Mouse (Mus musculus): ENCODE data around the gene Igf2r. TPM values are rescaled to one million over a fixed set of nuclear protein-coding genes. Genes with fewer than 3 reads are reported as not detected.

The Igf2r gene
- 10 to 100 TPM; 33.2 to 35.2 TPM for total RNA-seq (2021)

DNA sequence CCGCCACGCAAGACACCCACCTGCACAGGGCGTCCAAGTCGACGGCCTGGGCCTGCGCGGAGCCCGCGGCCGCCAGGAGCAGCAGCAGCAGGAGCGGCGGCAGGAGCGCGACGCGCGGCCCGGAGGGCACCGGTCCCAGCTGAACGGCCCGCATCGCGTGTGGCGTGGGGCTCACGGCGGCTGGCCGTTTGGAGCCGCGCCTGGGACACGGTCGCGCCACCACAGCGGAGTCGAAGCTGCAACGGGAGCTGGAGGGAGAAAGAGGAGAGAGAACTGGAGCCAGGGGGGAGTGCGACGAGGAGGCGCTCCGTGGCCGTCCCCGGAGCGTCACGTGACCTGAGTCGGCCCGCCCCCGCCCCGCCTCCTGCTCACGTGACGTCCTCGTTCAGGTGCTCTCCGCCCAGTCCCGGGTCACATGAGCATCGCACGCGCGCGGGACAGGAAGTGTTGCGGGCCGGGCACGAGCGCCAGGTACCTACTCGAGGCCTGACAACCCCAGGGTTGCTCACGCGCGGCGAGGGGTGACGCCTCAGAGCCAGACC, at the start of gene Igf2r:
TSS of gene Igf2r (minus strand) at position 285 of the 542 bp plus-strand sequence.
- intact Hi-C loops (cut with DNase I), result no loop called here
- DNase-seq, result peak; percentile 91

DNA sequence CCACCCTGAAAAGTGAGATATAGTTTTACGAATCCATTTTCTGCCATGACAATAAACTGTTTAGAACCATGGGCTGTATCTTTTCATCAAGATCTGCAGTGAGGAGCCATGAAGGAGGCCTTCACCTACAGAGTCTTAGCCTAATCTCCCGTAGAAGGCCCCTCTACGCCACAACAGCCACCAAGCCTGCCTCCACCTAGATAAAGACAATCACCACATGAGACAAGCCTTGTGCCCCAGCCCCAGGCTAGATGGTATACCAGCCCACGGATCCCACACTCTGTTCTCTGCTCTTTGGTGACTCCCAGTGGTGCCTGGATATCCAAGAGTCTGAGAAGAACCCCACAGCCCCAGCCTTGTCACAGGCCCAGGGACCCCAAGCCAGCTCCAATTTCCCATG, 46.4 kb upstream of the Igf2r start:
- no peak for DNase-seq
- intact Hi-C loops (cut with DNase I), result no loop called here

DNA sequence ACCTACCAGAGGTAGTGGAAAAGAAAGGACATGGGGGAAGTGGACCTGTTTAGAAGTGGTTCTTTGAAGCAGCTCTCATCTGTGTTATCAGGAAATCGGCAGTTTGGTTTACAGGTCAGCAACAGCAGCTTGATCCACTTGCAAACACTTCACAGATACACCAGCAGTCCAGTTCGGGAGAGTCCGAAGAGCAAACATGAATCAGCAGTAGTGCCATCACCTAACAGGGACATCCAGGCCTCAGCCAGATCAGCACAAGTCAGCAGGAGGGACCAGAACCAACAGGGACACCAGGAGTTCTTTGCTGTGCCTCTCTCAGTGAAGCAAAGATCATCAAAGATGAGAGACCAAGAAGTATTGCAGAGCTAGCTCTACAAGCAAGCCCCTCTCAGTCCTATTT, 45.0 kb upstream of the Igf2r start:
- intact Hi-C loops (cut with DNase I), result no loop called here
- no peak for DNase-seq

DNA sequence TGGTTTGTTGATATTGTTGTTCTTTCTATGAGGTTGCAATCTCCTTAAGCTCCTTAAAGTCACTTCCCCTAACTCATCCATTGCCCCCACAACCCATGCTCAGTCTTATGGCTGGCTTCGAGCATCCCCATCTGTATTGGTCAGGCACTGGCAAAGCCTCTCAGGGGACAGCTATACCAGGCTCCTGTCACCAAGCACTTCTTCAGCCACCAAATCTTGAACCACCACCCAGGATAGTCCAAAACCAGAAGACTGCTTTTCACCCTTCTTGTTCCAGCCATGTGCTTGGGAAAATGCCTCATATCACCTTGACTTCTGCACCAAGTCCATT, 41.5 kb upstream of the Igf2r start:
- no peak for DNase-seq
- intact Hi-C loops (cut with DNase I), result no loop called here

DNA sequence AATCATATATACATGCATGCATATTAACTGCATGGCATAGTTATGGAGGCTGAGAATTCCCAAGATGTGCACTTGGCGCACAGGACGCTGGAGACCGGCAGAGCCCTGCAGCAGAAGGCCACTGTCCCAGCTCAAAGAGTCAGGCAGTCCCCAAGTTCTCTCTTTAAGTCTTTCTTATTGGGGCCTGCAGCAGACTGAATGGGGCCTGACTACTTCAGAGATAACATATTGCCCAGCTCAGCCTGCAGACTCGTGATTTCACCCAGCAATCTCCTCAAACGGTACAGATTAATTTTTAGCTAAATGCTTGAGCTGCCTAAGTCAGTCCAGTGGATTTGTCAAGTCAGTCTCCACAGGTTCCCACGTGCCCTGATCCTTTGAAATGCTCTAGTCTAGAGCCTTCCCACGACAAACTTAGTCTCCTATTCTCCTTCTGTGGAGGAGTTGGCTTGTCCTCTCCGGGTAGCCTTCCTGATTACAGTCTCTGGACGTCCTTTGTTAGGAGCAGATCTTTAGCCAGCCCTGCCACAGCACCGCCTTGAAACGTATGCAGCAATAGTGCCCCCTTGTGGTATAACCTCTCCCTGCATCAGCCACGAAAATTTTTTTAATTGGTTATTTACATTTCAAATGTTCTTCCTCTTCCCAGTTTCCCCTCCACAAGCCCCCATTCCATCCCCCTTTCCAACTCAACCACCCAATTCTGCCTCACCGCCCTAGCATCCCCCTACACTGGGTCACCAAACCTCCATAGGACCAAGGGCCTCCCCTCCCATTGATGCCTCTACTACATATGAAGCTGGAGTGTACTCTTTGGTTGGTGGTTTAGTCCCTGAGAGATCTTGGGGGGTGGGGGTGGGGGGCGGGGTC, 40.9 kb upstream of the Igf2r start:
- peak; percentile 66 for DNase-seq
- intact Hi-C loops (cut with DNase I), result no loop called here

DNA sequence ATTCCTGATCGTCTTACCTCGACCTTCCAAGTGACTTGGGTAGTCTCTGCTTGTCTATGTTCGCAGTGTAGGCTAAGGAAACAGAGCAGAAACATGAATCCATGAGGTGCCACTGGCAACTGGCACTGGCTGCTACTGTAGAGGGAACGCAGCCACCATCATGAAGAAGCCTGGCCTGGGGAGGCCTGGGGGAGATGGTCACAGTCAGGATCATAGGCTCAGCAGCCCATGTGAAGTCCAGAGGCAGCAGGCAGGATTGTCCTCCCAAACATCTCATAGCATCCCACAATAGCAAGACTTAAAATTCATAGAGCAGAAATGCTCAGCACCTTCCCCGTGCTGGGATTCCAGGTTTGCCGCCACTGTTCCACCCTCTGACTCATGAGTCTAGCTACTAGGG, 39.4 kb upstream of the Igf2r start:
- no peak for DNase-seq
- intact Hi-C loops (cut with DNase I), result no loop called here

DNA sequence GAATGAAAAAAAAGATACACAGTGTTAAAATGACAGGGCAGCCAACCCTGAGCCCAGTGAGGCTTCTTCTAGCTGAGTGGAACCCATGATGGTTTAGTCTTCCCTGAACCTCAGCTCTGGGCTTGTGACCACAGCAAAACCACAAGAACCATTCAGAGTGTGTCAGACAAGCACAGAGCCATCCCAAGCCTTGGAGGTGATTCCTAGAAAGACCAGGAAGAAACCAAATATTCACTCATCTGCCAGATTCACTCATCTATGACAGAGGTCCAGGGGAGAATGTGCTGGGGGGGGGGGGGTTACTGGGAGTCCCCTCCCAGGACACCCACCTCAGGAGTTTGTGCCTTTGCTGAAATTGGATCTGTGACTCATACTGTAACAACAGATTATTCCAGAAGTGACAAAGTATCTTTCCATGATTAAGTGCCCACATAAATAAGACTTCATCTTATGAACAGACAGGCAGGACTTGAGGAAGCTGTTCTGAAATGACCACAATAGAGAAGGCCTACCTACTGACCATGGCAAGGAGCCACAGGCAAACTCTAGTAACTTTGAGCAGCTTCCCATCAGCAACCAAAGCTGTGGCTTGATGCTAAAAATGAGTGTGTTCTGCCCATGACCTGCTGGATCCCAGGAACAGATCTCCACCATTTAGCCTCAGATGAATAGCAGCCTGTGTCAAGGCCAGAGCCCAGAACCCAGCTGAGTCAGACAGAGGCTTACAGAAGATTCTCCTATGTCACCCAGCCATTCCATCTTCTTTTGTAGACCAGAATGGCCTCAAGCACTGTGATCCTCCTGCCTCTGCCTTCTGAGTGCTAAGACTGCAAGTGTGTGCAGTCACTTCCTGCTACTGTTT, 35.4 kb upstream of the Igf2r start:
- DNase-seq, result no peak
- intact Hi-C loops (cut with DNase I), result no loop called here

DNA sequence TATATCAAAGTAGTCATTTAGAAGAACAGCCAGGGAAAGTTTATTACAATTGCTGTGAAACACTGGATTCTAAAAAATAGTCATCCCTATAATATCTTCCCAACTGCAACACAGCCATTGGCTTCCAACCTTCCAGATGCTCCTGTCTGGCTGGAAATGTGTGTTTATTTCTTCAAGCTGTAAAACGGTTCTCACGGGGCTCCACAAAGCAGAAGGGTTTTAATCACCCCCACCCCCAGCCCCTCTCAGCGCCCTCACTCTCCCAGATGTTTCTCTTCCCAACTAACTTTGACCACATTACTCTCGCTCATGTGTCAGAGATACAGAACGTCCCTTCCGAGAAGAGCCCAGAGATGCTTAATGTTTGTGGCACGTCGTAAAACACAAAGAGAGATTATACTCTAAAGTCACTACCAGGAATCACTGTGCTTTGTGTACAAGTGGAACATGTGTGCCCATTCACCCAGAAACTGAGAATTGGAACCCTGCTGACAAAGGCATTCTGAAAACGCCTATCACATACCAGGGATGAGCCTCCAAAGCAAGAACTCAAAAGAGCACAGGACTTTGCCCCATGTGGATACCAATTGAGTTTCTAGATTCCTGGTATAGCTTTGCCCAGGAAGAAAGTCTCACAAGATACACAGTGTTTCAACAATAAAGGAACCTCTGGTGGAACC, 32.5 kb upstream of the Igf2r start:
- intact Hi-C loops (cut with DNase I), result no loop called here

DNA sequence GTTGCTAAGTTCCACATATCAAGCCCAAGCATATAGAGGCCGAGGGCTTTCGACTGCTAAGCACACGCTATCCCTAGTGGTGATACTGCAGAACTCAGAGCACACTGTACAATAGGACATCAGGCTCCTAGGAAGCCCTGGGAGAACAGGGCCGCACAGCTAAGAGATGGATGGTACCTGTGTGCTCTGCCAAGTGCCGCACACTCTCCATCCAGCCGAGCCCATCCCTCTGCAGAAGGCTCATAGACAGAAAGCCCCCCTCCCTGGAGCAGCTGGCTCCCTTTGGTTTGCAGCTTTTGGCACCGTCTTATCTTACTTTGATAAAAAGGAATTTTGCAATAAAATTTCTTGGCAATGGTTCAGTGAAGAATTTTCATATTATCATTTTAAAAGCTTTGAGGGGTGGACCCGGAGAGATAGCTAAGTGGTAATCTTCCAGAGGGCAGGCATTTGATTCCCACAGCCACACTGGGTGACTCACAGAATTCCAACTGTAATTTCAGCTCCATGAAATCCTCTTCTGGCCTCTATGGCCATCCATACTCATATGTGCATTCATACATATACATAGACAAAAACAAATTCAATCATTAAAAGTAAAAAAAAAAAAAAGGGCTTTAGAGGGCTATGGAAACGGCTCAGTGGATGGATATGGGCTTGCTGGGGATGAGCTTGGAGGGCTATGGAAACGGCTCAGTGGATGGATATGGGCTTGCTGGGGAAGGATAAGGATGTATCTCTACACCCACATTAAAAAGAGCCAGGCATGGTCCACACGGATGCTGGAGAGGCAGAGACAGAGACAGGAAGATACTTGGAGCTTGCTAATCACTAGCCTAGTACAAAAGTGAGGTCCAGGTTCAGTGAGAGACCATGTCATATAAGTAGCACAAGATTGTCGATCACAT, 30.2 kb upstream of the Igf2r start:
- no peak for DNase-seq
- intact Hi-C loops (cut with DNase I), result loop anchor here (5.0 kb wide), 1 partner anchor 198 kb away; no protein-coding TSS in a partner anchor

More for the DNA sequence above, 32.5 kb upstream of the Igf2r start:
- DNase-seq, result no peak

DNA sequence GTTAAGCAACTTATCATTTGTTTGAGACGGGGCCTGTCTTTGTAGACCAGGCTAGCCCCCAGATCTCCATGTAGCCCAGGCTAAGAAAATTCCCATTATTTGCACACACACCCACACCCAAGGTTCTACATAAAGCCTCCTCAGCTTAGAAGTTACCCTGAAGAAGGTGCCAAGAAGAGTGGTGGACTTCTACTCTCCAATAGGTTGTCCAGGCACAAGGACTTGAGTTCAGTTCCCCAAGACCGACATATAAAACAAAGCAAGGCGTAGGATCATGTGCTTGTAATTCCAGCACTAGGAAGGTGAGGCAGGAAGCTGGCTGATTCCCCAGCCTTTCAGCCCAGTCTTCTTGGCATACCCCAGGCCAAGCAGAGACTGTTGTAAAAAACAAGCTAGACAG, 29.1 kb upstream of the Igf2r start:
- no peak for DNase-seq
- intact Hi-C loops (cut with DNase I), result loop anchor here (5.0 kb wide), 1 partner anchor 199 kb away; no protein-coding TSS in a partner anchor

DNA sequence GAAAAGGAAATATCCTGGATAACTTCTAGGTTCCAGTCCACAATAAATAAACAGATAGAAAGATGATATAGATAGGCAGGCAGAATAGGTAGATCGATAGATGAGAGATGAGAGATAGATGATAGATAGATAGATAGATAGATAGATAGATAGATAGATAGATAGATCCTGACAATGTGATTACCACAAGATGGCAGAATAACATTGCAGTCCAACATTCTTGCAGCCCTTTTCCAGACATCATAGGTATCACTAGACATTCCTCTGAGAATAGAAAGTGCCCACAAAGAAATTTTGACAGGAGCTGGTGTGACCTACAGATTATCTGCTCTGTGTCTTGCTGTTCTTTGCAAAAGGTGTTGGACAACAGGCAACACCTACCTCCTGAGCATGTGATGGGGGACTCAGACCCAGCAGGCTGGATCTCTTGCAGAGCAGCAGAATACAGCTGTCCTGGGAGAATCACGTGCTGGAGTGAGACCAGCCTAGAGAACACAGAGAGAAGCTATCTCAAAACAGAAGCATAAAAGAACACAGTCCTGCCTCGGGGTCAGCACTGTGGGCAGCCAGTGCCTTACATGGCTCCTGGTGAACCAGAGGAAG, 28.1 kb upstream of the Igf2r start:
- intact Hi-C loops (cut with DNase I), result loop anchor here (5.0 kb wide), 1 partner anchor 200 kb away; no protein-coding TSS in a partner anchor
- no peak for DNase-seq

DNA sequence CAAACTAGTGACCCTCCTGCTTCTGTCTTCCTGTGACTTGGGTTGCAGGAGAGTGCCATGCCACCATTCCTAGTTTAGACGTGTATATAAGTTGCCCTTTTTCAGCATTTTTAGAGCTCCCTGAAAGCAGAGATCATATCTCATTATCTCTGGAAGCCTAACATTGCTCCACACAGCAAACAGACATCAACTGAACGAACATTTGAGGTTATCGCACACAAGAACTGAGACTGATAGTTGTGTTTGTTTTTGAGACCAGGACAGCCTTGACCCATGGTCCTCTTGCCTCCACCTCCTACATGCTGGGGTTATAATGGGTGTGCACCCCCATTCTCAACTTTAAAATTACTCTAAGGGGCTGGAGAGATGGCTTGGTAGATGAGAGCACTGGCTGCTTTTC, 27.2 kb upstream of the Igf2r start:
- no peak for DNase-seq
- intact Hi-C loops (cut with DNase I), result loop anchor here (5.0 kb wide), 1 partner anchor 201 kb away; no protein-coding TSS in a partner anchor

DNA sequence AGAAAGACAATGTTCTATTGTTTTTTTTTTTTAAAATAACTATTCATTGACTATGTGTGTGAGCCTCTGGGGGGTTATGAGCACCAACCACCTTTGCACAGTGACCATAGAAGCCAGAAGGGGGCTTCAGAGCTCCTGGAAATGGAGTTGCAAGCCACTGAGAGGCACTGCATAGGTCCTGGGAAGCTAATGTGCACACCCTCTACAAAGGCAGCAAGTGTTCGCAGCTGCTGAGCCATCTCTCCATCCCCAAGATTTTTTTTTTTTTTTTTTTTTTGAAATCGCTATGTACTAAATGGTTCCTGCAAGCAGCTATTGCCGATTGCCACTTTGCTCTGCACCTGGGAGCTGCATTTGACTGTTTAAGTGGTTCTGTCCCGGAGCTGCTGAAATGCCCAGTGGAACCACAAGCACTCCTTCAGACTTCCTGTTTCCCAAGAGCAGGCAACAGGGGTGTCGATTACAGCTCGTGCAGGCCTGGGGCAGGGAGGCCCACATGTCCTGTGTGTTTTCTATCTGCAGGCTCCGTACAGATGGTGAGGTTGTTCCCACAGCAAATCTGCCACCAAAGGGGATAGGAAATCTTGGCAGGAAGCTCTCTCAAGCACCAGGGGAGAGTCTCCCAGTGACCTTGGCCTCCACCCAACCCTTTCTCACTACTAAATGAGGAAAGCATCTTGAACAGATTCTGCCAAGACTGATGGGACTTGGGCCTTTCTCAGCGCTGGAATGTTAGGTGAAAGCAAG, 24.4 kb upstream of the Igf2r start:
- intact Hi-C loops (cut with DNase I), result no loop called here
- peak; percentile 69 for DNase-seq

DNA sequence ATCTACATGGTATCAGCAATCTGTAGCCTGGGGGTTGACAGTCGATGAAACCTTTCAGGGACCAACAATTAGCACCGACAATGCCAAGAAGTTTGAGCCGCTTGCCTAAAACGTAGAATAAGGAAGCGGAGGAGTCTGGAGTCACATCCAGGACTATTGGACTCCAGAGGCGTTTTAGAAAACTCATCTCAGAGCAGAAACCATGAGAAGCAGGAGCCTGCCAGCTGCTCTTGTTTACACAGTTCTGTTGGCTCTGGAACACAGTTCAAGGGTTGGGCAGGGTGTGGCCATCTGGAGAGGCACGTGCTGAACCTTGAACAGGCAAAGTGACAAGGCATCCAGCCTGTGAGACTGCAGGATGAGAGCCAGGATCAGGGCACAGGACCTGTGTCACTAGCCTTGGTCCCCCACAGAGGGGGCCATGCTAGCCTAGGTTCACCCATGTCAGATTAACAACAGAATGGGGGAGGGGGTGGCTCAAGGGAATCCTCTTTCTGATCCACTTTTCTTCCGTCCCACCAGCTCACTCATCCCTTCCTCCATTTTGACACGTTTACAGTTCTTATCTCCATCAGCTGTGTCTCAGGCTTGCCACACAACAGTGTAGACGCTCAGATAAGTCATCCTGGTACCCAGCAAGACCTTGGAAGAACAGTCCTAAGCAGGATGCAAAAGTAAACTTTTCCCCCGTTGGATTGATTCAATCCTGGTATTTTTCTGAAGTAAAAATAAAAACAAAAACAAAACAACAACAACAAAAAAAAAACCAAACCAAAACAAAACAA, 23.1 kb upstream of the Igf2r start:
- intact Hi-C loops (cut with DNase I), result no loop called here
- peak; percentile 32 for DNase-seq

DNA sequence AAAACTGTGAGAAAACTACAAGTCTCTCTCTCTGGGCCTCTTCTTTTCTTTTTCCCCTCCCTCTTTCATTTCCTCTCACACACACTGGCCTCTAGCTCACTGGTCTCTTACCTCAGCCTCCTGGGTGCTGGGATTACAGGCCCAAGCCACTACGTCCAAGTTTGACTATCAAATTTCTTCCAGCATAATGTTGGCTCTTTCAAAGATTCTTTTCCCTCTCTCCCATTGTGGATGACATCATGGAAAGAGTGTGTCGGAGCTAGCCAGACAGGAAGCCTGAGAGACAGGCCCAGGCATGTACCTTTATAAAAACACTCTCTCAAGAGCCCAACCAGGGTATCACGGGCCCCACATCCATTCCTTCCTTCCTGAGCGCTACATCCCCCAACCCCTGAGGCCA, 22.0 kb upstream of the Igf2r start:
- DNase-seq, result no peak
- intact Hi-C loops (cut with DNase I), result no loop called here

DNA sequence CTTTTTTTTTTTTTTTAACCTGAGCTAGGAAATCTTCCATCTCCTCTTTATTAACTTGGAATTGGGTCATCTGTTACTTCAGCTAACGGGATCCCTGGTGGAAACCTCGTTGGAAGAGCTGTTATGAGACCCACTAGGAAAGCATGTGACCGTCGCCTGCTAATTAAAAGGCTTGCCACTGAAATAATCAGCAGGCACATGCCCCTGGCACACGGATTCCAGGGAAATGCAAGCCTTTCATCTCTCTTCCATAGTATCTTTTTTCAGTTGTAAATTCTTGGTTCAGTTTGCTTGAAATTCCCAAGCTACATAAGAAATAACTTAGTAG, 21.6 kb upstream of the Igf2r start:
- intact Hi-C loops (cut with DNase I), result no loop called here
- DNase-seq, result no peak

DNA sequence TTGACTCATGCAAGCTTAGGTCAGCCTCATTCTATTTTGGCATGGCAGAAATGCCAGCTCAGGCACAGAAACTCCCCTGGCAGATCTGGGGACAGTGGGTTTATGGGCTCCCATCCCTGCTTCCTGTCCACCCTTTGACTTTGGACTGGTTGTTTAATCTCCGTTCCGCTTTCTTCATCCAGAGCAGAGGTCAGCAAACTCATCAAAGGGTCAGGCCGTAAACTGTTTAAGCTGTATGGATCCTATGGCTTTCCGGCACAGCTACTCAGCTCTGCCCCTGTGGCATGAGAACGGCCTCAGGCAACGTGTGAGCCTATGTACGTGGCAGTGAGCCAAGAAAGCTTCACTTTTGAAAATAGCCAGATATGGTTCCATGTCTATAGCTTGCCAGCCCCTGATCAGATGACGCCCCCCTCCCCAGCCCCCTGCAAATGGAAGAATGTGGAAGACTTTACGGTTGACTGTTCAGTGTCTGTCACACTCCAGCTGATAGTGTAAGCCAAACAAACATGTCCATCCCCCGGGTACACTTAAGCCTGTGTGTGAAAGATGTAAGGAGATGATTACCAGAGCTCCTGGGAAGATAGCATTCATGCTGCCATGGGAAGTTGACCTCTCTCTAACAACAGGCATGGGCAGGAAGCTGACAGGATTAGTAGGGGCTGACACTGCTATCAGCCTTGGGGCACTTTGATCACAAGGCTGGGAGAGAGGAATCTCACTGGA, 21.1 kb upstream of the Igf2r start:
- intact Hi-C loops (cut with DNase I), result no loop called here
- peak; percentile 32 for DNase-seq

Measured in left cerebral cortex, postnatal 4 days (tissue).